19 mouse cellular contexts compared by ENCODE assay signal in genomic region chr1:120204834-120205233, GRCm38 (mm10).
DNase-seq lines count a peak whose midpoint lies in the region; ATAC-seq and TF ChIP-seq lines count a peak whose summit lies in the region.
"Had no signal": no experiment of that assay in that cellular context is flagged by ENCODE, and none has a peak within 500 bp of the region (broad histone marks: within the 10 kb centered on the region; RNA-seq: fewer than 3 reads in every experiment).

No protein-coding gene starts in this region.

- WGBS in limb, embryonic 10.5 days = 50% methylated on average over 1 of the region's 1 CpGs

- DNase-seq in ES-CJ7 (ENCODE audit: low read depth, low spot score) (peak; percentile 26), Patski (ENCODE audit: low read depth, low spot score) (peak; percentile 28), ZHBTc4 (ENCODE audit: low read depth, low spot score) (peak; percentile 64)
- no peak for DNase-seq in cerebellum, postnatal 36 days
- DNase-seq in limb, embryonic 10.5 days (ENCODE audit: low spot score) = no peak
- DNase-seq in spleen, postnatal 14 days (ENCODE audit: low spot score in 2 of 2) = no peak
- DNase-seq: adrenal gland, adult 2 months; adrenal gland, postnatal 10 days; adrenal gland, postnatal 25 days; cerebellum, adult 11 months; cerebellum, adult 18-20 months; cerebellum, adult 8-10 months; cerebellum, adult 9-11 months; cerebellum, postnatal 14 days; forebrain, postnatal 0 days had no signal

- in situ Hi-C loops in Patski (cut with MboI; ENCODE audit: low pct_unique_long_range_greater_than_20kb) = no loop called here

- POLR2A ChIA-PET in Patski (lab: Charles Lee) = no interaction called here

- H3K9me3 ChIP-seq in limb, embryonic 10.5 days (replicated peaks) = no peaks in the 10 kb centered on the region
- H3K9me3 ChIP-seq: embryonic facial prominence, embryonic 10.5 days; embryonic facial prominence, embryonic 12.5 days; forebrain, embryonic 13.5 days; forebrain, embryonic 15.5 days had no signal

- H3K27me3 ChIP-seq in Patski = no peaks in the 10 kb centered on the region
- H3K27me3 ChIP-seq in limb, embryonic 10.5 days (ENCODE audit: low read depth, poor library complexity, severe bottlenecking) = no peaks in the 10 kb centered on the region
- H3K27me3 ChIP-seq: embryonic facial prominence, embryonic 12.5 days; forebrain, embryonic 13.5 days had no signal

- no peaks in the 10 kb centered on the region; the same call in 1 of the 2 replicates for H3K4me1 ChIP-seq in limb, embryonic 10.5 days
- H3K4me1 ChIP-seq: embryonic facial prominence, embryonic 10.5 days; embryonic facial prominence, embryonic 12.5 days; forebrain, embryonic 15.5 days had no signal

- H3K36me3 ChIP-seq in limb, embryonic 10.5 days = no peaks in the 10 kb centered on the region
- H3K36me3 ChIP-seq: embryonic facial prominence, embryonic 10.5 days; embryonic facial prominence, embryonic 12.5 days; forebrain, embryonic 15.5 days had no signal

- H3K27ac ChIP-seq in limb, embryonic 10.5 days = no peak overlapping the region
- H3K27ac ChIP-seq: embryonic facial prominence, embryonic 10.5 days; embryonic facial prominence, embryonic 12.5 days; forebrain, embryonic 13.5 days; forebrain, embryonic 15.5 days had no signal

- CTCF ChIA-PET in Patski (lab: Charles Lee) = interaction anchor here (1.4 to 3.9 kb wide), 3 partner anchors 7 to 37 kb away, joined by 3 to 25 read pairs (median 12); no protein-coding TSS in a partner anchor

- no peak for TF ChIP-seq CTCF in Patski (IDR thresholded peaks at IDR 0.05)

- peak; percentile 81 for ATAC-seq in Patski
- ATAC-seq: forebrain, embryonic 13.5 days; forebrain, embryonic 15.5 days; forebrain, postnatal 0 days had no signal

- H3K4me3 ChIP-seq in limb, embryonic 10.5 days = no peak overlapping the region
- H3K4me3 ChIP-seq: embryonic facial prominence, embryonic 10.5 days; embryonic facial prominence, embryonic 12.5 days; forebrain, embryonic 13.5 days; forebrain, embryonic 15.5 days had no signal

Comparison
In these comparisons a context has a peak if more than half of its experiments do, and no peak if none do; other contexts are left out.
1. DNase-seq: peak in ES-CJ7 (single experiment), Patski (single experiment) and ZHBTc4 (single experiment); none in cerebellum, postnatal 36 days (0 of 2), limb, embryonic 10.5 days (single experiment) and spleen, postnatal 14 days (0 of 2).